Mouse (Mus musculus) WW6 (cell line): ENCODE measurements around the gene Slc15a3.

ENCODE experiments used
- DNase-seq: peaks from one replicate; pipeline ENCODE4 v3.0.0-alpha.2; 2013; ENCODE audit warnings: low read depth, low spot score

The Slc15a3 gene

GRCm38 (mm10) chr19:10822534-10822933 is 17.0 kb upstream of the Slc15a3 start:
- no peak for DNase-seq

- no peak for DNase-seq
These were observed 15.5 kb upstream of the Slc15a3 start for GRCm38 (mm10) chr19:10824061-10824460.

- no peak for DNase-seq
These were observed 11.2 kb upstream of the Slc15a3 start for GRCm38 (mm10) chr19:10828321-10828720.

- DNase-seq, result no peak
These were observed 9.9 kb upstream of the Slc15a3 start, which contains the start of gene Cd6 for GRCm38 (mm10) chr19:10829436-10830175. Gene Cd6, minus strand, starts transcription at chr19:10830058.

GRCm38 (mm10) chr19:10831424-10831823 is 8.1 kb upstream of the Slc15a3 start:
- peak; percentile 79 for DNase-seq

GRCm38 (mm10) chr19:10832030-10832429 is 7.5 kb upstream of the Slc15a3 start:
- DNase-seq, result no peak

- no peak for DNase-seq
These were observed 5.9 kb upstream of the Slc15a3 start for GRCm38 (mm10) chr19:10833611-10834010.

- DNase-seq, result no peak
These were observed 3.9 kb upstream of the Slc15a3 start for GRCm38 (mm10) chr19:10835671-10836070.

- DNase-seq, result no peak
These were observed 2.4 kb downstream of the Slc15a3 start for GRCm38 (mm10) chr19:10841721-10842626.

- DNase-seq, result no peak
These were observed 3.4 kb downstream of the Slc15a3 start for GRCm38 (mm10) chr19:10842914-10843313.

GRCm38 (mm10) chr19:10844206-10844605 is 4.7 kb downstream of the Slc15a3 start:
- DNase-seq, result no peak

- DNase-seq, result no peak
These were observed 5.9 kb downstream of the Slc15a3 start for GRCm38 (mm10) chr19:10845454-10845853.

GRCm38 (mm10) chr19:10846150-10846549 is 6.6 kb downstream of the Slc15a3 start:
- DNase-seq, result no peak

- DNase-seq, result no peak
These were observed 8.0 kb downstream of the Slc15a3 start for GRCm38 (mm10) chr19:10847311-10848087.

- no peak for DNase-seq
These were observed 15.9 kb downstream of the Slc15a3 start for GRCm38 (mm10) chr19:10855422-10855821.

- no peak for DNase-seq
These were observed 17.0 kb downstream of the Slc15a3 start for GRCm38 (mm10) chr19:10856520-10856919.

- peak; percentile 60 for DNase-seq
These were observed 20.6 kb downstream of the Slc15a3 start for GRCm38 (mm10) chr19:10860072-10860497.

GRCm38 (mm10) chr19:10866351-10866750 is 26.8 kb downstream of the Slc15a3 start:
- DNase-seq, result no peak

GRCm38 (mm10) chr19:10867946-10868622 is 28.6 kb downstream of the Slc15a3 start:
- no peak for DNase-seq

- no peak for DNase-seq
These were observed 29.2 kb downstream of the Slc15a3 start for GRCm38 (mm10) chr19:10868623-10869141.
